Mouse (Mus musculus) neural tube, embryonic 11.5 days (tissue): ENCODE measurements around the gene Itga6. TPM values are rescaled to one million over a fixed set of nuclear protein-coding genes. Genes with fewer than 3 reads are reported as not detected.

ENCODE experiments used
- ATAC-seq: fragments of 200-750 bp; cut with Nextera tagmentation; 2 replicates; pipeline ENCODE4 v1.8.0; 2017; ENCODE audit warnings: moderate number of reproducible peaks, mild to moderate bottlenecking, moderate TSS enrichment, moderate library complexity; ENCODE audit not compliant: insufficient read depth, low FRiP score, low TSS enrichment
- DNase-seq: peaks from one replicate; pipeline ENCODE4 v3.0.0-alpha.2; 2015; ENCODE audit warnings: low spot score
- H3K27ac ChIP-seq: fragments of 300-500 bp; sonication (generic); 2 replicates; pipeline ENCODE4 v1.5.1; 2014; ENCODE audit warnings: low read depth, mild to moderate bottlenecking, low read length
- H3K27me3 ChIP-seq: fragments of 300-500 bp; sonication (generic); 2 replicates; pipeline ENCODE4 v1.6.1; 2014; ENCODE audit warnings: mild to moderate bottlenecking, low read length, mixed read lengths; ENCODE audit not compliant: control insufficient read depth, insufficient read depth
- H3K36me3 ChIP-seq: fragments of 300-500 bp; sonication (generic); 2 replicates; pipeline ENCODE4 v1.6.1; 2014; ENCODE audit warnings: mild to moderate bottlenecking, low read length, moderate library complexity, mixed read lengths; ENCODE audit not compliant: control insufficient read depth, insufficient read depth
- H3K4me1 ChIP-seq: fragments of 300-500 bp; sonication (generic); 2 replicates; pipeline ENCODE4 v1.6.1; 2014; ENCODE audit warnings: low read length, mixed read lengths; ENCODE audit not compliant: control insufficient read depth, insufficient read depth
- H3K4me2 ChIP-seq: fragments of 300-500 bp; sonication (generic); 2 replicates; pipeline ENCODE4 v1.6.1; 2014; ENCODE audit warnings: low read depth, mild to moderate bottlenecking, moderate library complexity
- H3K4me3 ChIP-seq: fragments of 300-500 bp; sonication (generic); 2 replicates; pipeline ENCODE4 v1.5.1; 2014; ENCODE audit warnings: low read depth, low read length
- H3K9ac ChIP-seq: fragments of 300-500 bp; sonication (generic); 2 replicates; pipeline ENCODE4 v1.6.1; 2014; ENCODE audit warnings: mild to moderate bottlenecking, low read length
- H3K9me3 ChIP-seq: fragments of 300-500 bp; sonication (generic); 2 replicates; pipeline ENCODE4 v1.6.1; 2016; ENCODE audit warnings: low read length; ENCODE audit not compliant: control insufficient read depth
- WGBS: fragments of 180-500 bp; shearing (Covaris S2); extraction: QIAGEN DNeasy Blood & Tissue Kit; methylation state at CpG from one replicate; pipeline ENCODE4 v1.1.7; 2014; 5-methylcytosine and 5-hydroxymethylcytosine counted together
- polyA plus RNA-seq: library from polyadenylated mRNA; unstranded; fragments of >200 nt; fragmentation: Nextera tagmentation; extraction: Ambion mirVana; gene quantifications from 2 replicates; pipeline ENCODE4 v1.2.1, GENCODE M21; 2014

The Itga6 gene
- polyA plus RNA-seq, 1 experiment from 2014 or later: 39.9 TPM

DNA sequence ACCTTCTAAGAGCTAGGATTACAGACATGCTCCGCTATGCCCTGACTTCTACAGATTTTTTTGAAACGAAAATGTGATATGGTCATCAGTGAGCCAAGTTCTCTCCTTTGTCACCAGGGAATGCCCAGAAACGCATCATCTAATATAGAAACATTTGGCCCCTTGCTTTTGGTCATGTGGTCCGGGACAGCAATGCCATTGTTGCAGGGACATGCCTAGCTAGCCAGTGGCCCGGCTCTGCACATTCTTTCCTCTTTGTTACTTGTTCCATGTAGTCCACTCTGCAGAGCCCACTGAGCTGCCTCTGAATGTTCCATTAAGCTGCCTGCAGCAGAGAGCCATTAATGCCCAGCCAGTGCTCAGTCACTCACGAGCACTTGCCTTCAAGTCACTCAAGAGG lies 34.6 kb downstream of the Itga6 start:
- no peak overlapping the region for H3K4me3 ChIP-seq
- no peaks in the 10 kb centered on the region for H3K9me3 ChIP-seq
- H3K27ac ChIP-seq: no peak overlapping the region
- WGBS: 72% methylated on average over 6 of the region's 6 CpGs
- DNase-seq: no peak
- peaks cover 4% of the 10 kb centered on the region; the same call in 1 of the 2 replicates for H3K4me1 ChIP-seq
- no peaks in the 10 kb centered on the region for H3K36me3 ChIP-seq
- no peak overlapping the region for H3K9ac ChIP-seq
- no peak overlapping the region for H3K4me2 ChIP-seq
- no peaks in the 10 kb centered on the region for H3K27me3 ChIP-seq
- ATAC-seq: no peak

DNA sequence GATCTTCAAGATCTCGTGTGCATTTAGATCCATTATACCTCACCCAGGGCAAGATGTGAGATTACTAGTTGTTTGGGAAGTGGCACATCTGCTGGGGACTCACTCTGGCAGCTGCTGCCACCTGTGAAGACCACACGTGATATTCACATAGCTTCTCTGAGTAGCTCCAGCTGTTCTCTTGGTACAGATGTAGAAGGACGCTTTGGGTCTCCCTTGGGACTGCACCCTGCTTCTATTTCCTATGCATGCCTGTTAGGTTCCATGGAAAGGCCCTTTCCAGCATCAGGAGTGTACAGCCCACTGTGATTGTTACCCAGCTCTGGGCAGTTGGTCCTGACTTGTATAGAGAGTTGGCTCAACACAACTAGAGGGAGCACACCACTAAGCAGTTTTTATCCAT lies 39.8 kb downstream of the Itga6 start:
- DNase-seq (no peak), ATAC-seq (no peak)
- Histone ChIP-seq H3K9me3 (no peaks in the 10 kb centered on the region), H3K4me1 (0 out of 2 replicates have a peak, but pooled peaks cover 6% of the 10 kb centered on the region), H3K27ac (no peak overlapping the region), H3K27me3 (no peaks in the 10 kb centered on the region), H3K4me2 (no peak overlapping the region), H3K9ac (no peak overlapping the region), H3K4me3 (no peak overlapping the region), H3K36me3 (no peaks in the 10 kb centered on the region)
- 72% methylated on average over 3 of the region's 3 CpGs for WGBS

DNA sequence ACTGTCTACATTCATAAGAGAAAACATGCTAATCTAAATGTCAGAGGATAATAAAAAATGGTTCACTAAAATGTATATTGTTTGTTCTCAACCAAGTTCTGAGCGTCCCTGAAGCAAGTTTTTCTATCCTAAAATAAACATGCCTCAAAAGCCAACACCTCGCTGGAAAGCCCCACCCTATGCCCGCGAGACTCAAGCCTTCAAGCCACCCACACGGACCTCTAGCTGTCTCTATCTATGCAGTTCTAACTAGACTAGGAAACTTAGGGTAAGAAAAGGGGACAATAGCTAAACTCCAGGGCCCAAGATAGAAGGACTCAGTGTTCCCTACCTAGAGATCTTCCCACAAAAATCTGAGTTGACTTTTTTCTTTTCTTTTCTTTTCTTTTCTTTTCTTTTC lies 40.6 kb downstream of the Itga6 start:
- no peak for ATAC-seq
- Histone ChIP-seq H3K4me2 (peak overlapping the region; percentile 94; the same call in 1 of the 2 replicates), H3K4me1 (0 out of 2 replicates have a peak, but pooled peaks cover 6% of the 10 kb centered on the region), H3K4me3 (no peak overlapping the region), H3K9ac (no peak overlapping the region), H3K9me3 (no peaks in the 10 kb centered on the region), H3K36me3 (no peaks in the 10 kb centered on the region), H3K27me3 (no peaks in the 10 kb centered on the region), H3K27ac (no peak overlapping the region)
- no peak for DNase-seq
- 44% methylated on average over 5 of the region's 5 CpGs for WGBS

DNA sequence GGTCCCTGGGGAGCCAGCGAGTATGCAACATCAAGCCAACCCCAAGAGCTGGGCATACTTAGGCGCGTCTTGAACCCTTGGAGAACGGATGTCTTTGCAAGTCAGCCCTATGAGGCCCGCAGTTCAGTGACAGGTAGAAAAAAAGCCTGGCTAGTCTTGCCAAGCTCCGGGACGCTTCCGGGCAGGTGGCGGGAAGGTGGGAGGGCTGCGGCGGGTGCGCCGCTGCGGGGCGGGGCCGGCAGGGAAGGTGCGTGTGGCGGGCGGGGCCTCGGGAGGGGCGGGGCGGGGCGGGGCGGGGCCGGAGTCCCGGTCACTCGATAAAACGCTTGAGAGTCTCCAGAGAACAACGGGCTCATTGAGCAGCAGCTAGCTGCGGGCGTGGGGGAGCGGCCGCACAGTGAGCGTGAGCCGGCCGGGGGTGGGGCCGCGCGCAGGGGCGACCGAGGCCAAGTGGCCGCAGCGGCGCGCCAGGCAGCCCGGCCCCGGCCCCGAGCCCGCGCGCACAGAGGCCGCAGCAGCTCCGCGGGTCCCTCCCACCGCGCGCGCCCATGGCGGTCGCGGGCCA lies 41.3 kb downstream of the Itga6 start:
- H3K9me3 ChIP-seq: no peaks in the 10 kb centered on the region
- DNase-seq: peak; percentile 78
- peak overlapping the region; percentile 94 for H3K4me2 ChIP-seq
- peak overlapping the region; percentile 68 for H3K9ac ChIP-seq
- whole genome bisulfite sequencing: 0% methylated on average over 24 of the region's 61 CpGs
- peak; percentile 89 for ATAC-seq
- 0 out of 2 replicates have a peak, but pooled peaks cover 6% of the 10 kb centered on the region for H3K4me1 ChIP-seq
- peak overlapping the region; percentile 83 for H3K4me3 ChIP-seq
- H3K27me3 ChIP-seq: no peaks in the 10 kb centered on the region
- no peak overlapping the region for H3K27ac ChIP-seq
- H3K36me3 ChIP-seq: no peaks in the 10 kb centered on the region

DNA sequence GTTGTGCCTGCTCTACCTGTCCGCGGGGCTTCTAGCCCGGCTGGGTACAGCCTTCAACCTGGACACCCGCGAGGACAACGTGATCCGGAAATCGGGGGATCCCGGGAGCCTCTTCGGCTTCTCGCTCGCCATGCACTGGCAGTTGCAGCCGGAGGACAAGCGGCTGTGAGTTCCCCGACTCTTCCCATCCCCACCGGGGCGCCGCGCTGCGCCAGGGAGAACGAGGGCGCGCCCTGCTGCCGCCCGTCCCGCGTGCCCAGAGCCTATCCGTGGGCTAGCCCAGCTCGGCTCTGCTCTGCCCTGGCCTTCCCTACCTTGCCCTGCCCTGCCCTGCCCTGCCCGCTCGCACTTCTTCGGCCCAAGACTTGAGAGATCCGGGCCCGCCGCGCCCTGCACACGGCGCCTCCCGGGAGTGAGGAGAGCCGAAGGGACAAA lies 41.8 kb downstream of the Itga6 start:
- no peaks in the 10 kb centered on the region for H3K9me3 ChIP-seq
- peak overlapping the region; percentile 42; the same call in 1 of the 2 replicates for H3K27ac ChIP-seq
- peak overlapping the region; percentile 83 for H3K4me3 ChIP-seq
- H3K9ac ChIP-seq: peak overlapping the region; percentile 68
- DNase-seq: peak; percentile 70
- H3K4me2 ChIP-seq: peak overlapping the region; percentile 94
- WGBS: under 1% methylated on average over 38 of the region's 40 CpGs
- ATAC-seq: peak; percentile 71
- H3K27me3 ChIP-seq: no peaks in the 10 kb centered on the region
- H3K4me1 ChIP-seq: 0 out of 2 replicates have a peak, but pooled peaks cover 6% of the 10 kb centered on the region
- no peaks in the 10 kb centered on the region for H3K36me3 ChIP-seq

DNA sequence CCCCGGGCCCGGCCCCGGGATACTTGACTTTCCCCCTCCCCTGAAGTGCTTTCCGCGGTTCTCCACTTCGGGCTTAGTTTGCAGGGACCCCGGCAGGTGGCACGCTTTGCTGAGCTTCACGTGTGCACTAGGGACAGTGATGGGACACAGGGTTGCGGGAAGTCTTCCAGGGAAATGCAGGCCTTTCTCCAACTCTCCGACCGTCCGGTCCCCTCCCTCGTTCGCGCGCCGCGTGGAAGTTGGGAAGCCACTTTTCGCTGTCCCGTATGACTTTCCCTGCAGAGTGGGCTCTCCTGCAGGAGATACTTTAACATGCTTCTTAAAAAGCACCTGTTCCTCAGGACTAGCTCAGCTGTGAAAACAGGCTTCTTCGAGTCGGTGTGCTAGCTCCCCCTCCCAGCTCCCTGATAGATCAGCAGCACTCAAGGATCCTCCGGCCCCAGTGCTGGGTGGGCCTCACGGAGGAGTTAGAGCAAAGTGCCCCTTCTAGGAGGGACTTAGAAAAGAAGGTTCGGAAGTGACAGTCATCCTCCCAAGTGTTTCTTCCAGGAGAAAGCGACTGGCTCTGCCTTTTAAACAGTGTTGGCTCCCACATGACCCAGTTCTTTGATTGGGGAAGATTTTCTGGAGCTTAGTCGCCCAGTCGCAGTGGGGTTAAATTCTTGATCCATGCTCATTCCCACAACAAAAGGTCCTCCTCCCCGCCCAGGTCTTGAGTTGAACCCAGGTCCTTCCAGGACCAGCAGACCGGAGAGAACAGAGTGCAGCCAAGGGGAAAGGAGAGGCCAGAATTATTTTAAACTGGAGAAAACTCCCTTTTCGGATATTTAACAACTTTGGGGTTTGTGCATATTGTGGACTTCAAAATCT lies 42.4 kb downstream of the Itga6 start:
- ATAC-seq (no peak), DNase-seq (peak; percentile 42)
- Histone ChIP-seq H3K36me3 (no peaks in the 10 kb centered on the region), H3K4me2 (peak overlapping the region; percentile 94), H3K4me3 (peak overlapping the region; percentile 83), H3K27me3 (no peaks in the 10 kb centered on the region), H3K4me1 (0 out of 2 replicates have a peak, but pooled peaks cover 6% of the 10 kb centered on the region), H3K27ac (no peak overlapping the region), H3K9ac (peak overlapping the region; percentile 68), H3K9me3 (no peaks in the 10 kb centered on the region)
- 2% methylated on average over 32 of the region's 32 CpGs for WGBS

DNA sequence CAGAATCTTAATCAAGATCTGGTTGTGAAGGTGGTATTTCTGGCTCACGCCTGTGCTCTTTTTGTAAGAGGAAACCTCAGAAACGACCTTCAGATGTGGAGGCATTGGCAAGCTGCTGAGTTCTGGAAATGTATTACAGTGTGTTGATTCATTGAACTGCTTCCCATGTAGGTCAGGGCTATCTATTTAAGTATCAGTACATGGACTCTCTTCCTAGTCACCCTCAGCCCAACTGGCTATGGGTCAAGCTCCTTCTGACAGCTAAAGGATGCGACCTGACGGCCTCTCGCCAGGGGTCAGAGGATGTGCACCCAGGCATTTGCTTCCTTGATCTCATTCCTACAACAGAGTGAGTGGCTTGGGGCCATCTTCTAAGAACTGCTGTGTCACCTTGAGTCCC lies 45.3 kb downstream of the Itga6 start:
- Histone ChIP-seq H3K27ac (no peak overlapping the region), H3K4me3 (no peak overlapping the region), H3K4me1 (0 out of 2 replicates have a peak, but pooled peaks cover 6% of the 10 kb centered on the region), H3K36me3 (no peaks in the 10 kb centered on the region), H3K27me3 (no peaks in the 10 kb centered on the region), H3K9me3 (no peaks in the 10 kb centered on the region), H3K9ac (no peak overlapping the region), H3K4me2 (no peak overlapping the region)
- WGBS: 75% methylated on average over 5 of the region's 5 CpGs
- DNase-seq (no peak), ATAC-seq (no peak)

DNA sequence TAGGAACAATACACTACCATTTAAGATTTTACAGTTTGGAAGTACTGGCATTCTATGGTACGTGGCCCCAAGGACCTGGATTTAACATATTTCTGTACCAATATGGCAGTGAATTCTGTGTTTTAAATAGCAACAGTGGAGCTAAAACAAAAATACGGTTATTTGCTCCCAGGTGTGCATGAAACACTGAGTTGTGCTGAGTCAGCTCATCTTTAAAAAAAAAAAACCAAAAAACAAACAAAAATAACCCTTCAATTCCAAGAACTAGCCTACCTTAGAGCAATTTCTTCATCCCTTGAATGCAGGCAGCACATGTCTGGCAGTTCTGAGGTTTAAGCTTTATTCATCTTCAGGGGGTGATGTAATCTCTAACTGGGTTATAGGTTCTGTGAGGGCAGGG lies 45.8 kb downstream of the Itga6 start:
- Histone ChIP-seq H3K9ac (no peak overlapping the region), H3K36me3 (no peaks in the 10 kb centered on the region), H3K27ac (no peak overlapping the region)

More for the DNA sequence above, 45.8 kb downstream of the Itga6 start:
- WGBS: 85% methylated on average over 2 of the region's 2 CpGs
- ATAC-seq: no peak
- H3K27me3 ChIP-seq: no peaks in the 10 kb centered on the region
- H3K4me3 ChIP-seq: no peak overlapping the region
- 0 out of 2 replicates have a peak, but pooled peaks cover 6% of the 10 kb centered on the region for H3K4me1 ChIP-seq
- no peak for DNase-seq
- no peak overlapping the region for H3K4me2 ChIP-seq
- no peaks in the 10 kb centered on the region for H3K9me3 ChIP-seq
